Mouse (Mus musculus): ENCODE data around the gene Mob1b. TPM values are rescaled to one million over a fixed set of nuclear protein-coding genes. Genes with fewer than 3 reads are reported as not detected.

The Mob1b gene
- polyA plus RNA-seq, 1 experiment from 2014 or later = 14.7 TPM

- ATAC-seq = no peak
- H3K9ac ChIP-seq = no peak overlapping the region
- H3K9me3 ChIP-seq (replicated peaks) = no peaks in the 10 kb centered on the region
- no peak overlapping the region for H3K27ac ChIP-seq
- no peak overlapping the region for H3K4me3 ChIP-seq
- 91% methylated on average over 3 of the region's 3 CpGs for WGBS
- no peaks in the 10 kb centered on the region for H3K36me3 ChIP-seq (ENCODE audit: poor library complexity, severe bottlenecking)
- H3K4me1 ChIP-seq = no peaks in the 10 kb centered on the region
- H3K4me2 ChIP-seq = no peak overlapping the region
- H3K27me3 ChIP-seq = no peaks in the 10 kb centered on the region
Observed at GRCm38 (mm10) chr5:88793676-88794075, 73.0 kb downstream of the Mob1b start.

GRCm38 (mm10) chr5:88795910-88796584 lies 75.4 kb downstream of the Mob1b start:
- 61% methylated on average over 9 of the region's 9 CpGs for WGBS
- H3K9me3 ChIP-seq (replicated peaks) = no peaks in the 10 kb centered on the region
- no peaks in the 10 kb centered on the region for H3K36me3 ChIP-seq (ENCODE audit: poor library complexity, severe bottlenecking)
- no peak for ATAC-seq
- H3K27ac ChIP-seq = no peak overlapping the region
- H3K9ac ChIP-seq = no peak overlapping the region
- H3K4me1 ChIP-seq = no peaks in the 10 kb centered on the region
- H3K4me2 ChIP-seq = no peak overlapping the region
- no peaks in the 10 kb centered on the region for H3K27me3 ChIP-seq
- no peak overlapping the region for H3K4me3 ChIP-seq

- H3K36me3 ChIP-seq (ENCODE audit: poor library complexity, severe bottlenecking) = no peaks in the 10 kb centered on the region
- H3K4me1 ChIP-seq = no peaks in the 10 kb centered on the region
- H3K27ac ChIP-seq = no peak overlapping the region
- no peak overlapping the region for H3K4me2 ChIP-seq
- no peak overlapping the region for H3K9ac ChIP-seq
- no peak overlapping the region for H3K4me3 ChIP-seq
- H3K27me3 ChIP-seq = no peaks in the 10 kb centered on the region
- 81% methylated on average over 11 of the region's 11 CpGs for WGBS
- no peak for ATAC-seq
- no peaks in the 10 kb centered on the region for H3K9me3 ChIP-seq (replicated peaks)
Observed at GRCm38 (mm10) chr5:88796588-88796987, 75.9 kb downstream of the Mob1b start.

- Histone ChIP-seq H3K4me2 (no peak overlapping the region), H3K36me3 (ENCODE audit: poor library complexity, severe bottlenecking) (no peaks in the 10 kb centered on the region), H3K4me1 (no peaks in the 10 kb centered on the region), H3K4me3 (no peak overlapping the region), H3K27ac (no peak overlapping the region), H3K9ac (no peak overlapping the region), H3K9me3 (replicated peaks) (no peaks in the 10 kb centered on the region), H3K27me3 (no peaks in the 10 kb centered on the region)
- WGBS = 87% methylated on average over 6 of the region's 6 CpGs
- no peak for ATAC-seq
Observed at GRCm38 (mm10) chr5:88797121-88797520, 76.5 kb downstream of the Mob1b start.

- Histone ChIP-seq H3K27ac (no peak overlapping the region), H3K4me1 (no peaks in the 10 kb centered on the region), H3K27me3 (no peaks in the 10 kb centered on the region), H3K9ac (no peak overlapping the region), H3K4me2 (no peak overlapping the region), H3K9me3 (replicated peaks) (no peaks in the 10 kb centered on the region), H3K36me3 (ENCODE audit: poor library complexity, severe bottlenecking) (no peaks in the 10 kb centered on the region), H3K4me3 (no peak overlapping the region)
- no peak for ATAC-seq
- 94% methylated on average over 4 of the region's 4 CpGs for WGBS
Observed at GRCm38 (mm10) chr5:88805616-88806015, 85.0 kb downstream of the Mob1b start.

GRCm38 (mm10) chr5:88806278-88806677 lies 85.6 kb downstream of the Mob1b start:
- no peaks in the 10 kb centered on the region for H3K27me3 ChIP-seq
- no peaks in the 10 kb centered on the region for H3K9me3 ChIP-seq (replicated peaks)
- no peak overlapping the region for H3K4me3 ChIP-seq
- no peak overlapping the region for H3K4me2 ChIP-seq
- H3K4me1 ChIP-seq = no peaks in the 10 kb centered on the region
- no peak overlapping the region for H3K27ac ChIP-seq
- WGBS = 27% methylated on average over 5 of the region's 5 CpGs
- H3K9ac ChIP-seq = no peak overlapping the region
- no peak for ATAC-seq
- no peaks in the 10 kb centered on the region for H3K36me3 ChIP-seq (ENCODE audit: poor library complexity, severe bottlenecking)

- H3K9me3 ChIP-seq (replicated peaks) = no peaks in the 10 kb centered on the region
- no peak overlapping the region for H3K4me2 ChIP-seq
- no peaks in the 10 kb centered on the region for H3K4me1 ChIP-seq
- WGBS = 40% methylated on average over 9 of the region's 9 CpGs
- H3K27ac ChIP-seq = no peak overlapping the region
- no peak overlapping the region for H3K9ac ChIP-seq
- ATAC-seq = no peak
- H3K36me3 ChIP-seq (ENCODE audit: poor library complexity, severe bottlenecking) = no peaks in the 10 kb centered on the region
- H3K27me3 ChIP-seq = no peaks in the 10 kb centered on the region
- no peak overlapping the region for H3K4me3 ChIP-seq
Observed at GRCm38 (mm10) chr5:88807342-88807741, 86.7 kb downstream of the Mob1b start.

GRCm38 (mm10) chr5:88813188-88813587 lies 92.5 kb downstream of the Mob1b start:
- Histone ChIP-seq H3K36me3 (ENCODE audit: poor library complexity, severe bottlenecking) (no peaks in the 10 kb centered on the region), H3K4me1 (no peaks in the 10 kb centered on the region), H3K27me3 (no peaks in the 10 kb centered on the region), H3K27ac (no peak overlapping the region), H3K9ac (no peak overlapping the region), H3K4me2 (no peak overlapping the region), H3K4me3 (no peak overlapping the region), H3K9me3 (replicated peaks) (no peaks in the 10 kb centered on the region)
- 86% methylated on average over 2 of the region's 2 CpGs for WGBS
- ATAC-seq = no peak

Other genes starting within 250 kb of the Mob1b start
- gene Enam, start 232.9 kb upstream of the Mob1b start, polyA plus RNA-seq (2015; fragmentation: Nextera tagmentation; extraction: Ambion mirVana) = not detected in 2 replicates
- gene Jchain, start 193.0 kb upstream of the Mob1b start, polyA plus RNA-seq (2015; fragmentation: Nextera tagmentation; extraction: Ambion mirVana) = 0.18 and 0.38 TPM in 2 replicates
- gene Utp3, start 166.4 kb upstream of the Mob1b start, polyA plus RNA-seq (2015; fragmentation: Nextera tagmentation; extraction: Ambion mirVana) = 57.2 and 62.9 TPM in 2 replicates
- 192 and 200 TPM in 2 replicates for gene Rufy3, start 155.8 kb upstream of the Mob1b start, polyA plus RNA-seq (2015; fragmentation: Nextera tagmentation; extraction: Ambion mirVana)
- gene Grsf1, start 44.7 kb upstream of the Mob1b start, polyA plus RNA-seq (2015; fragmentation: Nextera tagmentation; extraction: Ambion mirVana) = 82.7 and 84.7 TPM in 2 replicates
- 123 and 125 TPM in 2 replicates for gene Dck, start 44.1 kb downstream of the Mob1b start, polyA plus RNA-seq (2015; fragmentation: Nextera tagmentation; extraction: Ambion mirVana)
- 0.68 and 1.1 TPM in 2 replicates for gene Slc4a4, start 166.0 kb downstream of the Mob1b start, polyA plus RNA-seq (2015; fragmentation: Nextera tagmentation; extraction: Ambion mirVana)

Measured in forebrain, embryonic 13.5 days (tissue).